Mouse (Mus musculus) E14TG2a.4 (cell line): ENCODE measurements at regions not wholly inside any gene's neighbourhood (a gene's known extent, or its start where the extent isn't known, plus 50 kb on each side); places are given as distances from the start of the nearest gene placed in this dataset.

Experiments used
- CTCF ChIP-seq: conservative IDR thresholded peaks from 2 replicates; pipeline ENCODE4 v1.5.1; 2014; ENCODE audit warnings: low read length
- POU5F1 ChIP-seq: IDR thresholded peaks from 2 replicates; pipeline ENCODE4 v1.6.1; 2014; ENCODE audit warnings: low read length, borderline replicate concordance

DNA sequence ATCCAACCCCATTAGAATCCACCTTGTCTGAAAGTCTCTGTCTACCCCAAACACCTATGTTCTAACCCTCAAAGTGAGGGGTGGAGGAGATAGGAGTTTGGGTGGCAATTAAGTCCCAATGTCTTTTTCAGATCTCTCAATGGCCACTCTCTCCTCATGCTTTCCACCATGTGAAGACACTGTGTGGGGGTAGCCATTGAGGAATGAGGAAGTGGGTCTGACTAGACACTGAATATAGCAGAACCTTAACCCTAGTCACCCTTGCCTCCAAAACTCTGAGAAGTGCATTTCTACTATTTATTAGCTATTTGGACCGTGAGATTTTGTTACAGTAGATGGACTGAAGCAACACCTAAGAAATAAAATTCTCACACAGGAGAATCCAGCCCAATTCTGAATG, 73.7 kb upstream of the Sipa1l1 start:
- no peak for TF ChIP-seq CTCF
- TF ChIP-seq POU5F1 = no peak
